Mouse (Mus musculus): Measurements from ENCODE around the gene Sell.

GRCm38 (mm10) chr1:164123836-164124235 is 62.1 kb downstream of the Sell start:
- TF ChIP-seq MYOG (IDR thresholded peaks at IDR 0.05; ENCODE audit: control insufficient read depth in 1 of 3, insufficient read depth in 1 of 3, insufficient read length in 2 of 3, low read depth in 2 of 3) (no peak), MAX (IDR thresholded peaks at IDR 0.05; ENCODE audit: low read depth) (no peak), POLR2A (IDR thresholded peaks at IDR 0.05; ENCODE audit: insufficient read length, low read depth) (no peak), E2F4 (IDR thresholded peaks at IDR 0.05; ENCODE audit: insufficient read depth) (no peak), SRF (IDR thresholded peaks at IDR 0.05; ENCODE audit: control insufficient read depth, insufficient read length, low read depth) (no peak), CEBPB (IDR thresholded peaks at IDR 0.05; ENCODE audit: insufficient read depth, poor library complexity, severe bottlenecking) (no peak), USF1 (IDR thresholded peaks at IDR 0.05; ENCODE audit: low read depth) (no peak)

Data from myocyte (in vitro differentiated cells).